Mouse (Mus musculus): ENCODE measurements at regions not wholly inside any gene's neighbourhood (a gene's known extent, or its start where the extent isn't known, plus 50 kb on each side); places are given as distances from the start of the nearest gene placed in this dataset.

DNA sequence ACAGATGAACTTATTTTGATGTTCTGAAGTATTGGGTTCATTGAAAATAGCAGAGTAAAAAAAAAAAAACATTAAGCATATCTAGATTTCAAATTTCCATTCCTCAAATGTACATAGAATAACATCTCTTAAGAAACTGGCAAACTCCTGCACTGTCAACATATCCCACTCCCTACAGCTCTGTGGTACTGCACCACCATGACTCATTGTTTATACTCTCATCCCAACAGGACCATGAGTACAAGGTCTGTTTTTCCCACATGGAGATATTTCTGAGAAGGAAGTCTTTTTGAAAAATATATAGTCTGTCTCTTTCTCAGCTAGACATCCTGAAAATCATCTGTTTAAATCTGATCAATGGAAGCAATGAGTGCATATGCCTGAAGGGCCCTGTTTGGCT lies 351.2 kb upstream of the Kcnh8 start:
- TF ChIP-seq CTCF (IDR thresholded peaks at IDR 0.05; ENCODE audit: control insufficient read depth, insufficient read depth, low read length) (no peak), POLR2A (IDR thresholded peaks at IDR 0.05; ENCODE audit: borderline replicate concordance, control insufficient read depth, low read depth, low read length) (no peak)

Measured in bone marrow, adult 2 months (tissue).